Mouse (Mus musculus): ENCODE measurements around the gene Rc3h2. TPM values are rescaled to one million over a fixed set of nuclear protein-coding genes. Genes with fewer than 3 reads are reported as not detected.

Gene Rc3h2
- 25.6 and 26.6 TPM in 2 replicates for polyA plus RNA-seq (2012; rRNA removed)

- DNase-seq (ENCODE audit: extremely low spot score in 1 of 2, low spot score in 1 of 2) = peak; percentile 97 to 98
These were observed at the start of gene Rc3h2 for GRCm38 (mm10) chr2:37422306-37423304. Gene Rc3h2, minus strand, starts transcription at chr2:37422903.

- DNase-seq (ENCODE audit: extremely low spot score in 1 of 2, low spot score in 1 of 2) = no peak
These were observed 43.6 kb upstream of the Rc3h2 start for GRCm38 (mm10) chr2:37466266-37466665.

- DNase-seq (ENCODE audit: extremely low spot score in 1 of 2, low spot score in 1 of 2) = no peak
These were observed 38.0 kb upstream of the Rc3h2 start for GRCm38 (mm10) chr2:37460707-37461106.

GRCm38 (mm10) chr2:37452376-37452760, 29.7 kb upstream of the Rc3h2 start:
- no peak for DNase-seq (ENCODE audit: extremely low spot score in 1 of 2, low spot score in 1 of 2)

DNA sequence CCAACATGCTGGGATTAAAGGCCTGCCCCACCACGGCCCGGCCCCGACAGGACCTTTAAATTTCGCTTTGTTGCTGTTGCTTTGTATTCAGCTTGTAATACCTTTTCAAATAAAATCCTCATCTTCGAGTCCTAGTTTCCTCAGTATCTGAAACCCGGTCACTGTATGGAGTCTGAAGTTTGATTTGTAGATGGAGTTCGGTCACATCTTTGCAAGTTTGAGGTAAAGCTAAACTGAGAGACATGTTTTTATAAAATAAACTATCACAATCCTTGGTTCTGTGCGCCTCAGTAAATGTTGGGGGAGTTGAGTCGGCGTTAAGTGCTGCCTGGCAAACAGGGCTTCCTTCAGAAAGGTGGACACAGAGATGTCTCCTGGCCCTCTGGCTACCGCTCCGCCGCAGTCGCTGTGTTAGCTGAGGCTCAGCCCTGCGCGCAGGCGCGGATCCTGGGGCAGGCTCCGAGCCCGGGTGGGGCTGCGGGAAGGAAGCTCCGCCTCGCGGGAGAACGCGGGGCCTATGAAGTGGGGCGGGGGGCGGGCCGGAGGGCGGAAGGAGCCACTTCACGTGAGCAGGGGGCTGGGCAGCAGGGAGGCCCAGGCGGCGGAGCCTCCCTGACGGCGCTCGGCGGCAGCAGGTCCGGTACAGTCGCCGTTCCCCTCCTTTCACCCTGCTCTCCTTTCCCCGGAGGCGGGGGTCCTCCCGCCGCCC, 29.1 kb upstream of the Rc3h2 start:
- peak; percentile 75 to 93 for DNase-seq (ENCODE audit: extremely low spot score in 1 of 2, low spot score in 1 of 2)

- DNase-seq (ENCODE audit: extremely low spot score in 1 of 2, low spot score in 1 of 2) = peak; percentile 91 to 97
These were observed 20.2 kb upstream of the Rc3h2 start, which contains the start of the genes Zbtb26, Zbtb6 and Rabgap1 for GRCm38 (mm10) chr2:37442611-37443591. Gene Zbtb26, minus strand, starts transcription at chr2:37443135. Gene Zbtb6, minus strand, starts transcription at chr2:37443171. Gene Rabgap1, plus strand, starts transcription at chr2:37443279.

DNA sequence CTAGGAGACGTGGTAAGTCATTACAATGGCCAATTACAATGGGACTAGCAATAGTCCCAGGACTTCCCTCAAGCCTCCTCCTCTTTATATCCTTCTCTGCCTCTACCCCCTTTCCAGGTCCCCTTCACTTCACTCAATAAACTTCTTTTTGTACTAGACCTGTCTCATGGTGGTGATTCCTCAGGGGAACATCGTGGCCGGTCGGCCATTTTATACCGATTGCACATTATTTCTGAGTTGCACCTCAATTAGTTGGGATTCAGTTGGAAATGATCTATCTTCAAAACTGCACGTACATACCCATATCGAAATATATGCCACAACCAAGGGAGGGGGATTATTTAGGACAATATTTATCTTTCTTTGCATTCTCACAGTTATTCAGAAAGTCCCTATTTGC, 8.9 kb upstream of the Rc3h2 start:
- DNase-seq (ENCODE audit: extremely low spot score in 1 of 2, low spot score in 1 of 2) = no peak

DNA sequence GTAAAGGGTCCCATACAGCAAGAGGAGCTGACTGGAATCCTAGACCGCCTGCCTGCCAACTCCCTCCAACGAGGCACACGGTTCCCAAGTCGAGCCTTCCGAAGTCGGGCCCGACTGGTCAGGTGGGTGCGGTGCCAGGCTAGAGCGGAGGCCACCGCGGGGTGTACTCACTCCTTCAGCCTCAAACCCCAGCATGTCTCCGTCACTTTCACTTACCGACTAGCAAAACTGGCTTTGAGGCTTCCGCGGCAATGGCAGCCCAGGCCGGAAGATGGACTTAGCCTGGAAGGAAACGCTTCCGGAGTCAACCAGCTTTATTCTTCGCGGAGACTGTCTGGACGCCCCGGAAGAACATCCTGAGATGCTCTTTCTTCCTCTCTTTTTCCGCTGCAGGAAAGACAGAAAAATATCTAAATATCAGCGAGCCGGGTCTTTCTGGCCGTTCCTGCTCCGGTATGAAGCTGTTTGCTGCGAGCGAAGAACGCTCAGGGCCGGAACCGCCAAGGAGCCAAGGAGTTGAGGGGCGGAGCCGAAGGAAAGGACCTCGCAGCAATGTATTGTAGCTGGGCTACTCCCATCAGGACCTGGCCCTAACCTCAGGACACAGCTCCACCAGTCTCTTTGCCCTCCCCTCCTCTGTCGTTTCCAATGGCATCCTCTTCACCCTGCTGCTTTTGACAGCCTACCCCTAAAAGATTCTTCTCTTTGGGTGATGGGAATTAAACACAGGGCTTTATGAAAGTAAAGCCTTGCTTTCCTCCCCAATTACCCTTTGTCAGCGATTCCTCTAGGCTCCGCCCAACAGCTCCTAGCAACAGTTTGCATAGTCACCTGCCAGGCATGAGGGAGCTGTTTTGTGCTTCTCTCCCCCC, 8.1 kb upstream of the Rc3h2 start:
- DNase-seq (ENCODE audit: extremely low spot score in 1 of 2, low spot score in 1 of 2) = peak; percentile 79 to 93

- peak in 1 of 2 experiments; percentile 15 for DNase-seq (ENCODE audit: extremely low spot score in 1 of 2, low spot score in 1 of 2)
These were observed 968 bp upstream of the Rc3h2 start for GRCm38 (mm10) chr2:37423671-37424070.

GRCm38 (mm10) chr2:37421903-37422302, 800 bp downstream of the Rc3h2 start:
- DNase-seq (ENCODE audit: extremely low spot score in 1 of 2, low spot score in 1 of 2) = no peak

GRCm38 (mm10) chr2:37395539-37395938, 27.2 kb downstream of the Rc3h2 start:
- peak in 1 of 2 experiments; percentile 23 for DNase-seq (ENCODE audit: extremely low spot score in 1 of 2, low spot score in 1 of 2)

GRCm38 (mm10) chr2:37382921-37383320, 39.8 kb downstream of the Rc3h2 start:
- DNase-seq (ENCODE audit: extremely low spot score in 1 of 2, low spot score in 1 of 2) = peak in 1 of 2 experiments; percentile 42

- DNase-seq (ENCODE audit: extremely low spot score in 1 of 2, low spot score in 1 of 2) = peak; percentile 46 to 74
These were observed 42.5 kb downstream of the Rc3h2 start for GRCm38 (mm10) chr2:37380189-37380588.

GRCm38 (mm10) chr2:37376018-37376417, 46.7 kb downstream of the Rc3h2 start:
- DNase-seq (ENCODE audit: extremely low spot score in 1 of 2, low spot score in 1 of 2) = no peak

DNA sequence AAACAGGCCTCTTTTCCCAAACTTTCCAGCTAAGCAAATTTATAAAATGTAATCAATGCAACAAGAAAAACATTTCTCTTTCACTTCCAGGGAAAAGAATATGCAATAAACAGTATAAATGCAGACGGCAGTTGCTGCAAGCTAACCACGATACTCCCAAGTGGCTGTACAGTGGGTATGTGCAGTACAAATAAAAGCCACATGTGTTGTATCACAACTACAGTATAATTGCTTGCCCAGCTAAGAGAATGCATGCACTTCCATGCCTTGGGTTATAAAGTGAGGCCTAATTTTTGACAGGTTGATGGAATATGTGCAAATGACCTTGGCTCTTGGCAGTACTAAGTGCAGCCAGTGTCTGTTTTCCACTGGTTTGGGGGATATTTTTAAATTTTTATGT, 52.1 kb downstream of the Rc3h2 start:
- DNase-seq (ENCODE audit: extremely low spot score in 1 of 2, low spot score in 1 of 2) = no peak

DNA sequence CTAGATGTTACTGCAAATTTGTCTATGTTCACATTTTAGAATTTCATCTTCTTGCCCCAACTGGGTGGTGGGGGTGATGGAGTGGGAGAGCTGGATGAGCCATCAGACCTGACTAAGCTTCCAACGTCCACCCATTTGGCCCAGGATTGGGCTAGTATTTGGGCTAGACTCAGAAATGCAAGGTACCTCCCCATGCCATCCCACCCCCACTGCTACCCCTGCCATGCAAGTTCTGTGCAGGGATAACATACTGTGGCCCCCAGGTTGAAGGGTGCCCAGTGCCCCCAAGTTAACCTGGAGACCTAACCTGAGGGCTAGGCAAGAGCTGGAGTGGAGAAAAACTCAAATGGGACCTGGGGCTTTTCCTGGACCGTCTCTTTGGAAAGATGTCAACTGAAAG, 62.8 kb downstream of the Rc3h2 start:
- DNase-seq (ENCODE audit: extremely low spot score in 1 of 2, low spot score in 1 of 2) = no peak

GRCm38 (mm10) chr2:37358633-37359540, 63.8 kb downstream of the Rc3h2 start, which contains the start of gene Pdcl:
Gene Pdcl, minus strand, starts transcription at chr2:37359332.
- DNase-seq (ENCODE audit: extremely low spot score in 1 of 2, low spot score in 1 of 2) = peak; percentile 82 to 94

DNA sequence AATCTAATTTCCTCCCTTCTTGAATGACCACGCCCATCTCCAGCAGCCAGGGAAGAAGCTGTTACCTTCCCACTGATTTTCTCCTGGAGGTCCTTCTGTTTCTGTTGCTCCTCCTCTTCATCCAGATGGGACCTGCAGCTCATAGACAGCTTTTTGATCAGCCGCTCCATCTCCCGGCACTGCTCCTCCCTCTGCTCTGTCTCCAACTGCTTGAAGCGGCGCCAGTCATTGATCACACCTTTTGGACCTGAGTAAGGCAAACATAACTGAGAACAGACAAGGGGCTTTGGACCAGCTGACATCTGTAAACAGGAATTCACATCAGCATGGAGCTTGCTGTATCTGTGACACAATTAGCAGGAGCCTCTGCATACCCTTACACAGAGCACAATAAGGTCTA, 67.1 kb downstream of the Rc3h2 start:
- no peak for DNase-seq (ENCODE audit: extremely low spot score in 1 of 2, low spot score in 1 of 2)
